Mouse (Mus musculus): ENCODE data around the gene Col4a6. TPM values are rescaled to one million over a fixed set of nuclear protein-coding genes. Genes with fewer than 3 reads are reported as not detected.

Col4a6 gene
- polyA plus RNA-seq, 1 experiment from 2014 or later = 4.7 TPM

DNA sequence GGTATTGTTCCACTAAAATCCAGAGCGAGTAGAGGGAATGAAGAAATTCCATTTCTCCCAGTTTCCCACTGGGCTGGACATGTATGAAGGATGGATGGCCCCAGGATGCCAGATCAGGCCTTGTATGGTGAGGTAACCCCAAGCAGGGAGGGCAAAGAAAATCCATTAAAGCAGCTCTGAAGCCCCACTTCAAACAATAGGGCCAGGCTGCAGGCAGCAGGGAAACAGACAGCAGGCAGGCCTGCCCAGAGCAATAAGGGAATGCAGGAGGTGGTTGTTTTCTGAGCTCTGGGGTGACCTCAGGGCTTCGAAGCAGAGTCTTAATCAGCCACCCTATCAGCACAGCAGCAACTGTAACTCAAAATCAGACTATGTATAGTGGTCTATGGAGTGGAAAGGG lies 89.2 kb downstream of the Col4a6 start:
- no peak for ATAC-seq (replicated peaks; ENCODE audit: insufficient number of reproducible peaks, insufficient read depth, low FRiP score, low read depth)
- 0 out of 2 replicates have a peak, but pooled peaks cover 2% of the 10 kb centered on the region for H3K4me1 ChIP-seq (replicated peaks)
- WGBS = 57% methylated on average over 2 of the region's 2 CpGs

DNA sequence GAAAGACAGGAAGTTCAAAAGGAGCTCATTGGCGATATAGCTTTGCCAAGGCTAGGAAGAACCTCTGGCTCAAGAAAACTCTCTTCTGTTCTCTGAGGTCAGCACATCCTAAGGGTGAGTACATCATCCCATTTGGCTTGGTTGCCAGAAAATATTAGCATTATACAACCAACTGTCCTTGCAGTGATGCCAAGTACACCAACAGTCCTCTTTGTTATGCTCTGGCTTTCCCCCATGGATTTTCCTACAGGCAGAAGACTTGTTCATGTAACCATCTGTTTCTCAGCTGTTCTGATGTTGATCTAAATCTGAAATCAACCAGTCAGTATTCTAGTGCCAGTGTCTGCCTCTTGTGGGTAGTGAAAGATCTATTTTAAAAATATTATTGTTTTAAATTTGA lies 103.6 kb downstream of the Col4a6 start:
- Histone ChIP-seq H3K9ac (no peak overlapping the region), H3K27ac (no peak overlapping the region), H3K36me3 (no peaks in the 10 kb centered on the region), H3K27me3 (no peaks in the 10 kb centered on the region), H3K4me3 (no peak overlapping the region), H3K4me2 (no peak overlapping the region), H3K4me1 (replicated peaks) (no peaks in the 10 kb centered on the region), H3K9me3 (replicated peaks) (no peaks in the 10 kb centered on the region)
- WGBS = 50% methylated on average over 1 of the region's 1 CpGs
- no peak for ATAC-seq (replicated peaks; ENCODE audit: insufficient number of reproducible peaks, insufficient read depth, low FRiP score, low read depth)

More for the DNA sequence above, 89.2 kb downstream of the Col4a6 start:
- no peaks in the 10 kb centered on the region for H3K27me3 ChIP-seq
- H3K9ac ChIP-seq = no peak overlapping the region
- no peak overlapping the region for H3K4me3 ChIP-seq
- no peak overlapping the region for H3K4me2 ChIP-seq
- no peak overlapping the region for H3K27ac ChIP-seq
- no peaks in the 10 kb centered on the region for H3K36me3 ChIP-seq
- H3K9me3 ChIP-seq (replicated peaks) = no peaks in the 10 kb centered on the region

DNA sequence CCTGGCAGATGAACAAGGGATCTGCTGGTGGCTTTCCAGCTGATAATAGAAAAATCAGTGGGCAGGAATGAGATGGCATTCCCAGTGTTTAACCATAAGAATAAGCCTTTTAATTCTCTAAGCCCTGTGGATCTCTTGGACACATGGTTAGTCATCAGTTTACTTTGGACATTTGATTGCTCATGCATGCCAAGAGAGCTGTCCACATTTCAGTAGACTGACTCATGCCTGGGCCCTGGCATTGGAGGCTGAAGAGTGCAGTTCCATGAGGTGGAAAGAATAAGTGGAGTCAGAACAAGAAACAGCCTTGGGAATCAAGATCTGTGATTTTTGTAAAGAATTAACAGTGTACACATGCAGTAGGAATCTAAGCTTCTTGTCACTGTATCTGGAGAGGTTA lies 110.5 kb downstream of the Col4a6 start:
- H3K9ac ChIP-seq = no peak overlapping the region
- ATAC-seq (replicated peaks; ENCODE audit: insufficient number of reproducible peaks, insufficient read depth, low FRiP score, low read depth) = no peak
- H3K4me1 ChIP-seq (replicated peaks) = no peaks in the 10 kb centered on the region
- H3K36me3 ChIP-seq = no peaks in the 10 kb centered on the region
- no peaks in the 10 kb centered on the region for H3K27me3 ChIP-seq
- no peak overlapping the region for H3K4me2 ChIP-seq
- H3K27ac ChIP-seq = no peak overlapping the region
- no peak overlapping the region for H3K4me3 ChIP-seq
- H3K9me3 ChIP-seq (replicated peaks) = no peaks in the 10 kb centered on the region

DNA sequence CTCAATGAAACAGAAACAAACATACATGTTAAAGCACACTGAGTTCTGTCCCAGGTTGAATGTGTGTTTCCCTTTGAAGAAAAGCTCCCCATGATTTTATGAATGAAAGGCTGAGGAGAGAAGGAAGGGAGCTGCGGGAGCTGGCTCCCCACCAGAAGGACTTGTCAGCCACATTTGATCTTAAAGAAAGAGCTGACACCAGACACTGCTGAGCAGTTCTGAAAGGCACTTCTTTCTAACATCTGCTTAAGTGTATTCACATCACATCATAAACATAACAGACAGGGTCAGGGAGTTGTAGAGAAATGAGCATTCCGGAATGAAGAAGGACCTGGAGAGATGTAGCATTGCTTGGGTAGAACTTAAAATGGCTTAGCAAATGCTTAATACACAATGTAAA lies 132.5 kb downstream of the Col4a6 start:
- Histone ChIP-seq H3K27ac (no peak overlapping the region), H3K9ac (no peak overlapping the region), H3K36me3 (no peaks in the 10 kb centered on the region), H3K9me3 (replicated peaks) (no peaks in the 10 kb centered on the region), H3K27me3 (no peaks in the 10 kb centered on the region), H3K4me2 (no peak overlapping the region), H3K4me1 (replicated peaks) (no peaks in the 10 kb centered on the region), H3K4me3 (no peak overlapping the region)
- WGBS = 55% methylated on average over 2 of the region's 2 CpGs
- ATAC-seq (replicated peaks; ENCODE audit: insufficient number of reproducible peaks, insufficient read depth, low FRiP score, low read depth) = no peak

DNA sequence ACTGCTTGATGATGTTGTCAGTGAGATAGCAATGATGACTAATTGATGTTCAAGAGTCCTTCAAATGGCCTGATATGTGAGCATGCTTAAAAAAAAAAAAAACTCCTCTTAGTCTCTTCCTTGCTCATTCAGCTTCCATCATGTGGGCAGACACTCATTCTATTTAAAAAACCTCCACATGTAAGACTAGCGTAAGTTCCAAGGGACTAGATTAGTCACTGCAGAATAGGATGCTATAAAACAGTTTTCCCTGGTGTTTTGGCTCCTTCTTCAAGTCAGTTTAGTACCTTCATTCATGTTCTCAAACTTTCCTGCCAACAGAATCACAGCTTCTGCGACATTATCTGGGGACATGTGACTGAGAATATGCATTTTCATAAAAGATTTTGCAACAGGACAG lies 145.8 kb downstream of the Col4a6 start:
- H3K4me2 ChIP-seq = no peak overlapping the region
- H3K4me3 ChIP-seq = no peak overlapping the region
- ATAC-seq (replicated peaks; ENCODE audit: insufficient number of reproducible peaks, insufficient read depth, low FRiP score, low read depth) = no peak
- no peak overlapping the region for H3K27ac ChIP-seq
- H3K4me1 ChIP-seq (replicated peaks) = no peaks in the 10 kb centered on the region
- no peaks in the 10 kb centered on the region for H3K36me3 ChIP-seq
- no peaks in the 10 kb centered on the region for H3K9me3 ChIP-seq (replicated peaks)
- no peaks in the 10 kb centered on the region for H3K27me3 ChIP-seq
- no peak overlapping the region for H3K9ac ChIP-seq
- WGBS = 76% methylated on average over 2 of the region's 2 CpGs

DNA sequence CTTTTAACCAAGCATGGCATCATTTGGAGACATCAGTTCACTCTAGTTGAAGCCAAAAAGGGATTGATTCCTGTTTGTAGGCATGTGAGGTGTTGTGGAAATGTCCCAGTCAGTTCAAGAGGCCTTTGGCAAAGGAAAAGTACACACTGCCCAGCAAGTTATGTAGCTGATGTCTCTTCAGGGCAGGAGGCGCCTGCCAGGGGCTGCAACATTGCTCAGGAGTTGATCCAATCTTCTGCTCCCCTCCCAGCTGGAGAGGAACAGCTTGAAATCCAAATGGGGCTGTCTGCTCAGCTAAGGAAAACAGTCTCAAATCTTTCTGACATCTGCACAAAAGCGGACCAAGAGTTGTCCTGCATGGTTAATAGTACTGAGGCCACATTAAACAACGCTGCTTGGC lies 149.7 kb downstream of the Col4a6 start:
- WGBS = 48% methylated on average over 3 of the region's 3 CpGs
- Histone ChIP-seq H3K36me3 (no peaks in the 10 kb centered on the region), H3K9me3 (replicated peaks) (no peaks in the 10 kb centered on the region), H3K9ac (no peak overlapping the region), H3K27ac (no peak overlapping the region), H3K4me1 (replicated peaks) (no peaks in the 10 kb centered on the region), H3K4me2 (no peak overlapping the region), H3K27me3 (no peaks in the 10 kb centered on the region; the same call in 1 of the 2 replicates), H3K4me3 (no peak overlapping the region)
- ATAC-seq (replicated peaks; ENCODE audit: insufficient number of reproducible peaks, insufficient read depth, low FRiP score, low read depth) = no peak

DNA sequence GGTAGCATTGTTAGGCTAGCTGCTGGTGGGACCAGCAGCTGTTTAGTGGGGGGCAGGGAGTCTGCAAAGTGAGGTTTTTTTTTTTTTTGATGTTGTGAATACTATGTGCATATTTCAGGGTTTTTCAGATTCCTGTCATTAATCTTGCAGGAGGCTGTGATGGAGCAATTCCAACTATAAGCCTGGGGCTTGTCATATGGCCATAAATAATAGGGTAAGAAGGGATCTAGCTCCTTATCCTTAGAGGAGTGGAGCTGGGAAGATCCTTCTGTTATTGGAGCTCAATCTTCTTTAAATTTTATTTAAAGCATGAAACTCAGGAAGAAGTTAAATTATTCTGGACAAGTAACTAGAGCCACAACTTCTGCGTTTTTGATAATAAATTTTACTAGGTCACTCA lies 157.7 kb downstream of the Col4a6 start:
- no peak overlapping the region for H3K9ac ChIP-seq
- no peaks in the 10 kb centered on the region for H3K4me1 ChIP-seq (replicated peaks)
- H3K9me3 ChIP-seq (replicated peaks) = no peaks in the 10 kb centered on the region
- ATAC-seq (replicated peaks; ENCODE audit: insufficient number of reproducible peaks, insufficient read depth, low FRiP score, low read depth) = no peak
- WGBS = 58% methylated on average over 1 of the region's 1 CpGs
- no peak overlapping the region for H3K27ac ChIP-seq
- no peaks in the 10 kb centered on the region for H3K36me3 ChIP-seq
- no peak overlapping the region for H3K4me2 ChIP-seq
- H3K4me3 ChIP-seq = no peak overlapping the region
- H3K27me3 ChIP-seq = no peaks in the 10 kb centered on the region

DNA sequence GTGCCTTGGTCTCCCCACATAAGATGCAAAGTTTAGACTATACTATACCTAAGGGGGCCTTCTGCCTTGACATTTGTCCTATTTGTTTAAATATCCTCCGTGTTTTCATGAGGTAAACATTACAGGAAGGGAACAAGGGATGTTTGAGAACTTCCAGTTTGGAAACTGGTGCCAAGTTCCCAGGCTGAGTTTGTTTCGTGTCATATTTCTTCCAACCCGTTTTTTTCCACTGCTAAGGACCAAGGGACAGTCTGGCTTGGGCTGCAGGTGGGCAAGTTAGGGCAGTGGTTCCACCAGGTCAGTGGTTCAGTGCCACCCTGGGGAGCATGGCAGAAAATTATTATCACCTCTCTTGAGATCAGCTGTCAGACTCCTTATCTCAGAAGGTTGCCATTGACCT lies 158.1 kb downstream of the Col4a6 start:
- H3K9me3 ChIP-seq (replicated peaks) = no peaks in the 10 kb centered on the region
- no peaks in the 10 kb centered on the region for H3K27me3 ChIP-seq
- H3K4me3 ChIP-seq = no peak overlapping the region
- ATAC-seq (replicated peaks; ENCODE audit: insufficient number of reproducible peaks, insufficient read depth, low FRiP score, low read depth) = no peak
- H3K36me3 ChIP-seq = no peaks in the 10 kb centered on the region
- no peaks in the 10 kb centered on the region for H3K4me1 ChIP-seq (replicated peaks)
- H3K9ac ChIP-seq = no peak overlapping the region
- no peak overlapping the region for H3K4me2 ChIP-seq
- 41% methylated on average over 3 of the region's 3 CpGs for WGBS
- H3K27ac ChIP-seq = no peak overlapping the region

DNA sequence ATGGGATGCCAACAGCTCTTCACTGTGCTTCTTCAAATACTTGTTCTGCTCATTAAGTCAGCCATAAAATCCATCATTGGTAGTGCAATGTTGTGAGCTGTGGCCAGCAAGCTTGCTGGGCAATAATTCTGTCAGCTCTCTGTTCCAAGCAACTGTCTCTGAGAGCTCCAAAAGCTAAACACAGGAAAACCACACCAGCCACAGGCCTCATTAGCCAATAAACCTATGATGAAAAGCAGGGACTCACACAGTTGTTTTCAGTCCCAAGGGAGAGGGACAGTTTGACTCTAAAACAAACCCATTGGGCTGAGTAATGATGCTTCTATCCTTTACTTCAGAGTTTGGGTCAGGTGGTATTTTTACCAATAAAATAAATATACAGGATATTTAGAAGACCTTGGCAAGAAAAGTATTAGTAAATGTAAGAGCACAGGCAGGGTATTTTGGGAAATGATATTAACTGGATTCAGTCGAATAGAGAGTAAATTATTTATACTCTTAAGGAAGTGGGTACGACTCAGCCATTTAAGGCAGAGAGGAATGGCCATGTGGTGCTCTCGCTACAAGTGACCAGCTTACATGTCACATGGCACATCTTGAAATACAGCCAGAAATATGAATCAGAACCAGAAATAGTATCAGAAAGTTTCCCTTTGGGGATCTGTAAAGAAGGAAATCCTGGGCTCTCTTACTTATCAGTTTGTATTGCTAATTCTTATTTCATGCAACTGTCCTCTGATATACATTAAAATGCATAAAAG lies 181.0 kb downstream of the Col4a6 start:
- no peaks in the 10 kb centered on the region for H3K9me3 ChIP-seq (replicated peaks)
- H3K4me2 ChIP-seq = no peak overlapping the region
- no peaks in the 10 kb centered on the region for H3K27me3 ChIP-seq
- no peak for ATAC-seq (replicated peaks; ENCODE audit: insufficient number of reproducible peaks, insufficient read depth, low FRiP score, low read depth)
- 52% methylated on average over 3 of the region's 3 CpGs for WGBS
- H3K27ac ChIP-seq = no peak overlapping the region
- H3K36me3 ChIP-seq = no peaks in the 10 kb centered on the region
- no peak overlapping the region for H3K9ac ChIP-seq
- no peak overlapping the region for H3K4me3 ChIP-seq
- no peaks in the 10 kb centered on the region for H3K4me1 ChIP-seq (replicated peaks)

DNA sequence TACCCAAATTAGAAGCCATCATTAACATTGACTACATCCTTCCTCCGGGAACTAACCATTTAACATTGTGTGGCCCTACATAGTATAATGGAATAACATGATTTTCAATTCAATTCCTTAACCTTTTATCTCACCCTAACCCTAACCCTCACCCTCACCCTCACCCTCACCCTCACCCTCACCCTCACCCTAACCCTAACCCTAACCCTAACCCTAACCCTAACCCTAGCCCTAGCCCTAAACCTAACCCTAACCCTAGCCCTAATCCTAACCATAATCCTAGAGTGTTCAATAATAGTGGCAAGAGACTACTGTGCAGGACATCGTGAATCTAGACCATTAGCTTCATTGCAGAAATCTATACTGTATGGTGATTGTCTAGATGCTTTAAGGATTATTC lies 197.5 kb downstream of the Col4a6 start:
- no peaks in the 10 kb centered on the region for H3K9me3 ChIP-seq (replicated peaks)
- H3K27ac ChIP-seq = no peak overlapping the region
- H3K4me3 ChIP-seq = no peak overlapping the region
- no peak overlapping the region for H3K9ac ChIP-seq
- 90% methylated on average over 2 of the region's 2 CpGs for WGBS
- no peak for ATAC-seq (replicated peaks; ENCODE audit: insufficient number of reproducible peaks, insufficient read depth, low FRiP score, low read depth)
- no peaks in the 10 kb centered on the region for H3K36me3 ChIP-seq
- no peaks in the 10 kb centered on the region for H3K27me3 ChIP-seq
- H3K4me2 ChIP-seq = no peak overlapping the region
- no peaks in the 10 kb centered on the region for H3K4me1 ChIP-seq (replicated peaks)

DNA sequence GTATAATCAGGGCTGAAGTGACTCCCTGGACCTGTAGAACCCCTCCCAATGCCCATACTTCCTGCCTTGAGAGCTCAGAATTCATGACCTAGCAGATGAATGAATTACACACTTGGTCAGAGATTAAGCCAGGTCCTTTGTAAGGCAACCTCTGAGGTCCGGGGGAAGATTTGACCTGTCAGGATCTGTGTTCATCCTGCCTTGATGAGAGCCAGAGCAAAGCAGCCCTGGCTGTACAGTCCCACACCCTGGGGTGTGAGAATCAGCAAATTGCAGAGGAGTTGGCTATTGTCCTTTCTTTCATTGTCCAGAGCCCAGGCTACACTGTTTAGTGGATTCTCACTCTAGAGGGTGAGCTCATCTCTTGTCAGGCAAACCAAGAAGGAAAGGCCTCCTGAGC lies 207.9 kb downstream of the Col4a6 start:
- ATAC-seq (replicated peaks; ENCODE audit: insufficient number of reproducible peaks, insufficient read depth, low FRiP score, low read depth) = no peak
- H3K36me3 ChIP-seq = no peaks in the 10 kb centered on the region
- H3K9me3 ChIP-seq (replicated peaks) = no peaks in the 10 kb centered on the region
- WGBS = 38% methylated on average over 1 of the region's 1 CpGs
- no peaks in the 10 kb centered on the region for H3K4me1 ChIP-seq (replicated peaks)
- no peaks in the 10 kb centered on the region for H3K27me3 ChIP-seq
- H3K27ac ChIP-seq = no peak overlapping the region
- H3K4me3 ChIP-seq = no peak overlapping the region
- no peak overlapping the region for H3K9ac ChIP-seq
- no peak overlapping the region for H3K4me2 ChIP-seq

DNA sequence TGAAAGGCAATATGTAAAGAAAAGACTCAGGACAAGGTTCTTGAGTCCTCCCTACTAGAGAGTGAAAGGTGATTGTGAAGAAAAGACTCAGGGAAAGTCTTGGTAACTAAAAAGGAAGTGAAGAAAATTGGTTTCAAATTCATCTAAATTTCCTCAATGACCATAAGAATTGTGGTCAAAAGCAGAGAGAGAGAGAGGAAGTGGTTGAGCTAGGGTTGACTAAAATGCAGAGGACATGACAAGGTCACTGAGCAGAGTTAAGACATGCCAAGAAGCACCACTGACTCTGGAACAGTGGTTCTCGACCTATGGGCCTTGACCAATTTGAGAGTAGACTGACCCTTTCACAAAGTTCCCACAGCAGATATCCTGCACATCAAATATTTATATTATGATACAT lies 224.2 kb downstream of the Col4a6 start:
- H3K4me3 ChIP-seq = no peak overlapping the region
- no peak overlapping the region for H3K27ac ChIP-seq
- H3K27me3 ChIP-seq = no peaks in the 10 kb centered on the region
- H3K4me1 ChIP-seq (replicated peaks) = no peaks in the 10 kb centered on the region
- no peak overlapping the region for H3K9ac ChIP-seq
- no peak for ATAC-seq (replicated peaks; ENCODE audit: insufficient number of reproducible peaks, insufficient read depth, low FRiP score, low read depth)
- no peaks in the 10 kb centered on the region for H3K9me3 ChIP-seq (replicated peaks)
- WGBS = 62% methylated on average over 1 of the region's 1 CpGs
- no peaks in the 10 kb centered on the region for H3K36me3 ChIP-seq
- H3K4me2 ChIP-seq = no peak overlapping the region
